Mouse (Mus musculus) lung, postnatal 0 days (tissue): Measurements from ENCODE around the gene Slc12a3. TPM values are rescaled to one million over a fixed set of nuclear protein-coding genes. Genes with fewer than 3 reads are reported as not detected.

Experiments
- ATAC-seq: fragments of 200-750 bp; cut with Nextera tagmentation; 2 replicates; pipeline ENCODE4 v1.8.0; 2017; ENCODE audit warnings: moderate library complexity
- DNase-seq: peaks from one replicate; pipeline ENCODE4 v3.0.0-alpha.2; 2016; ENCODE audit warnings: low spot score
- H3K27ac ChIP-seq: fragments of 300-500 bp; sonication (generic); 2 replicates; pipeline ENCODE4 v1.5.1; 2014; ENCODE audit warnings: antibody characterized with exemption, mild to moderate bottlenecking, low read length, mixed read lengths
- H3K27me3 ChIP-seq: fragments of 300-500 bp; sonication (generic); replicated peaks from 2 replicates; pipeline ENCODE4 v1.6.1; 2014; ENCODE audit warnings: low read length, mixed read lengths; ENCODE audit not compliant: insufficient read depth
- H3K36me3 ChIP-seq: fragments of 300-500 bp; sonication (generic); 2 replicates; pipeline ENCODE4 v1.6.1; 2014; ENCODE audit warnings: low read length, mixed read lengths; ENCODE audit not compliant: insufficient read depth
- H3K4me1 ChIP-seq: fragments of 300-500 bp; sonication (generic); 2 replicates; pipeline ENCODE4 v1.6.1; 2014; ENCODE audit warnings: antibody characterized with exemption, low read depth, low read length, mixed read lengths; ENCODE audit not compliant: insufficient read depth
- H3K4me2 ChIP-seq: fragments of 300-500 bp; sonication (generic); replicated peaks from 2 replicates; pipeline ENCODE4 v1.6.1; 2014; ENCODE audit warnings: low read depth, mild to moderate bottlenecking, low read length, moderate library complexity, mixed read lengths
- H3K4me3 ChIP-seq: fragments of 300-500 bp; sonication (generic); 2 replicates; pipeline ENCODE4 v1.5.1; 2014; ENCODE audit warnings: low read depth, low read length
- H3K9ac ChIP-seq: fragments of 300-500 bp; sonication (generic); replicated peaks from 2 replicates; pipeline ENCODE4 v1.6.1; 2014; ENCODE audit warnings: low read depth, mild to moderate bottlenecking
- H3K9me3 ChIP-seq: fragments of 300-500 bp; sonication (generic); 2 replicates; pipeline ENCODE4 v1.6.1; 2016; ENCODE audit warnings: low read length, mixed read lengths
- CTCF ChIP-seq: IDR thresholded peaks from 2 replicates; pipeline ENCODE4 v1.5.1; 2016; ENCODE audit warnings: antibody characterized with exemption, mild to moderate bottlenecking
- EP300 ChIP-seq: IDR thresholded peaks from 2 replicates; pipeline ENCODE4 v1.6.1; 2016; ENCODE audit warnings: antibody characterized with exemption, mild to moderate bottlenecking, control low read depth
- WGBS: fragments of 180-500 bp; shearing (Covaris S2); extraction: QIAGEN DNeasy Blood & Tissue Kit; methylation state at CpG from one replicate; pipeline ENCODE4 v1.1.7; 2014; 5-methylcytosine and 5-hydroxymethylcytosine counted together
- polyA plus RNA-seq: library from polyadenylated mRNA; unstranded; fragments of >200 nt; fragmentation: Nextera tagmentation; extraction: Ambion mirVana; gene quantifications from 2 replicates; pipeline ENCODE4 v1.2.1, GENCODE M21; 2015

Gene Slc12a3
- polyA plus RNA-seq, 1 experiment from 2014 or later: 0.12 TPM

DNA sequence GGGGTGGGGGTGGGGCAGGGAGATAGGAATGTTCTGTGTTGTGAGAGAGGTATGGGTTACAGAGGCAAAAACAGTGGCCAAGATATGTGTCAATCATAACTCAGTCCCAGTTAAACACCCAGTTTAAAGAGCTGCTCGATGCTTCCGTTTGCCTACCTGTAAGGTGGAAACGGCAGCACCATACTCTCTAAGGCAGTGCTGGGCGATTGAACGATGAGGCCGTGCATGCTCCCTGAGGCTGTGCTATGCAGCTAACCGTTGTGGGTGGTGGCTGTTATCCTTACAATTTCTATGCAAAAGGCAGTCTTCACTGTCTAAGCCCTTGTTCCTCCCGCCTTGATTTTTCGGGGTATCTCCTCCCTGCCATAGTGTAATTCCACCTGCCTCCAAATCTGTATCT is 50.7 kb downstream of the Slc12a3 start:
- 78% methylated on average over 9 of the region's 9 CpGs for WGBS
- H3K27me3 ChIP-seq: no peaks in the 10 kb centered on the region

DNA sequence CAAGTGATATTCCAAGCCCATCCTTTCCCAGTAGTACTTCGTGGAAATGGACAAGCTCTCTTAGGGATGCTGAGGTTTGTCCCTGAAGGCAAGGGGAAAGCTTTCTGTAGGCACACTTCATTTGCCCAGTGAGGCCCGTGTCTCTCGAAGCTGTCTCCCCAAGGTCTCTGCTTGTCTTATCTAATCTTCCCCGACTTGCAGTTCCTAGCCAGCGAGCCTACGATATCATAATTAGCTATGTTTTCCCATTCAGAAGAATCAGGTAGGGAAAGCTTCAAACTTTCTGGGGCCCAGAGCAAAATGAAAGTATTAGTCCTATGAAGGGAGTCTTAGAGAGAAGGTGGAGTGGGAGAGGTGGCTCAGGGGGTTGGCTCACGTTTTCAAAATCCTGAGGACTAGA is 55.2 kb downstream of the Slc12a3 start:
- ATAC-seq (no peak), DNase-seq (no peak)
- H3K4me2 ChIP-seq: no peak overlapping the region
- H3K27me3 ChIP-seq: no peaks in the 10 kb centered on the region
- no peaks in the 10 kb centered on the region for H3K9me3 ChIP-seq
- H3K4me1 ChIP-seq: no peaks in the 10 kb centered on the region
- no peak overlapping the region for H3K4me3 ChIP-seq
- H3K36me3 ChIP-seq: peaks cover under 1% of the 10 kb centered on the region; the same call in 1 of the 2 replicates
- WGBS: 81% methylated on average over 7 of the region's 7 CpGs
- TF ChIP-seq EP300 (no peak), CTCF (no peak)
- no peak overlapping the region for H3K9ac ChIP-seq
- no peak overlapping the region for H3K27ac ChIP-seq

More for the DNA sequence above, 50.7 kb downstream of the Slc12a3 start:
- no peak for ATAC-seq
- Histone ChIP-seq H3K9ac (no peak overlapping the region), H3K4me3 (no peak overlapping the region), H3K36me3 (no peaks in the 10 kb centered on the region), H3K27ac (0 out of 2 replicates have a peak overlapping the region, but pooled peaks have one; percentile 47), H3K4me1 (peaks cover 7% of the 10 kb centered on the region; the same call in 1 of the 2 replicates), H3K9me3 (no peaks in the 10 kb centered on the region), H3K4me2 (peak overlapping the region; percentile 25; the same call in 1 of the 2 replicates)
- DNase-seq: no peak
- no peak for TF ChIP-seq EP300
- no peak for TF ChIP-seq CTCF

DNA sequence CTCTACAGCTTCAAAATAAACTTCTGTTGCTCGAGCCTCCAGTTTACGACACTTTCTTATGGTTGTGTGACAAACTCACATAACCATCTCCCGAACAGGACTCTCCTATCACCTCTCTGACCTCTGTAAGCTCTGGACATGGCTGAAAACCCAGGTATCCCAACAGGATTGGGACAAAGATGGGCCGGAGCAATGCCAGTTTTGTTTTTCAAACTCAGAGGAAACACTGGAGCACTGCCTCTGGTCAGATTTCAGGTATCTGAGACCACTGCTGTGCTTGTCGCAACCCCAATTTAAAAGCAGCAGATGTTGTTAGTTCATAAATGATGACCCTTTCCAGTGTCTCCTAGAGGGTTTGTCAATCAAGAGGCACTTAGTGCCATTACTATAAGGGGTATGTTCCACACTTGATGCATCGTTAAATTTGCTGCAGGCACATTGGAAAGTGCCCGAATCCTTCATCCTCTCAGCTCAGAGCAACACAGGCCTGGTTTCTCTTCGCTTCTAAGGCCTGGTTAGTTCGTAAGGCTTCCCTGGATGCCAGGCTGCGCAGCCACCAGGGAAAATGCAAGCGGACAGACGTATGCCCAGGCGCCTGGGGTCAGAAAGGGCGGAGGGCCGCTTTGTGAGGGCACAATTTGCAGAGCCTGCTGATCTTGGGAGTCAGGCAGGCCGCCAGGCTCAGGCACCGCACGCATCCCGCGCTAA is 56.7 kb downstream of the Slc12a3 start:
- DNase-seq: no peak
- peak overlapping the region; percentile 69 for H3K4me2 ChIP-seq
- H3K4me3 ChIP-seq: peak overlapping the region; percentile 84
- no peaks in the 10 kb centered on the region for H3K4me1 ChIP-seq
- no peaks in the 10 kb centered on the region for H3K27me3 ChIP-seq
- TF ChIP-seq EP300 (no peak), CTCF (no peak; the same call in 1 of the 2 replicates)
- WGBS: 27% methylated on average over 18 of the region's 20 CpGs
- H3K27ac ChIP-seq: peak overlapping the region; percentile 99
- H3K36me3 ChIP-seq: peaks cover 15% of the 10 kb centered on the region
- no peaks in the 10 kb centered on the region for H3K9me3 ChIP-seq
- peak overlapping the region; percentile 98 for H3K9ac ChIP-seq
- ATAC-seq: peak; percentile 8

DNA sequence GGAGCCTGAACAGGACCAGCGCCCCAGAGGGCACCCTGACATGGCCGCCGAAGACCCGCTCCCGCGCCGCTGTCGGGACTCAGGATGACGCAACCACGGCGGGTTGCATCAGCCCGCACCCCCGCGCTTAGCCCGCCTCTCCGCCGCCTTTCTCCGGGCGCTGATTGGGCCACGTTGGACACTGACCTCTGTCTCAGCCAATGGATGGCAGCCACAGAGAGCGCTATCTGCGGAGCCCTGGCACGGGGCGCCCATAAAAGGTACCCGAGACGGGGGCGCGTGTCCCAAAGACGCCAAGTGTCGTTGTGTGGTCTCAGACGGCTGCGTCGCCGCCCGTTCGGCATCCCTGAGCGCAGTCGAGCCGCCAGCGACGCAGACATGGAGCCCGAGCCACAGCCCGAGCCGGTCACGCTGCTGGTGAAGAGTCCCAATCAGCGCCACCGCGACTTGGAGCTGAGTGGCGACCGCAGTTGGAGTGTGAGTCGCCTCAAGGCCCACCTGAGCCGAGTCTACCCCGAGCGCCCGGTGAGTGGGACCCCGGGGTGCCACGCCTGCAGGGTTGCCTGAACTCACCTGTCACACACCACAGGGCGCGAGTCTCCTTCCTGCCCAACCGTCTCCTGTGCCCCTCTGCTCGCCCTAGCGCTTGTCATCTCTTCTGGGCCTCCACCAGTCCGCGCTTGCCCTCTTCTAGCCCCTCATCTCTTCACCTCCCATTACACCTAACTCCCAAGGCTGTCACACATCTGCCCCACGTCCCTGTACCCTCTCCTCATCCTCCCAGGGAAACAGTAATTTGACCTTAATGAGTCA is 57.4 kb downstream of the Slc12a3 start, which contains the start of gene Herpud1:
Herpud1 (plus strand) TSS at position 225 of the 813 bp plus-strand sequence.
- Histone ChIP-seq H3K27ac (peak within 1 kb of the TSS; percentile 99), H3K9ac (peak within 1 kb of the TSS; percentile 98), H3K4me2 (peak within 1 kb of the TSS; percentile 69), H3K9me3 (no peaks in the 10 kb centered on the region), H3K27me3 (no peaks in the 10 kb centered on the region), H3K4me3 (peak within 1 kb of the TSS; percentile 84), H3K4me1 (no peaks in the 10 kb centered on the region), H3K36me3 (peaks cover 23% of the 10 kb centered on the region)
- DNase-seq: peak; percentile 98
- TF ChIP-seq CTCF (no peak), EP300 (peak; percentile 33; the same call in 1 of the 2 replicates)
- peak; percentile 96 for ATAC-seq
- 0% methylated on average over 61 of the region's 65 CpGs for WGBS

DNA sequence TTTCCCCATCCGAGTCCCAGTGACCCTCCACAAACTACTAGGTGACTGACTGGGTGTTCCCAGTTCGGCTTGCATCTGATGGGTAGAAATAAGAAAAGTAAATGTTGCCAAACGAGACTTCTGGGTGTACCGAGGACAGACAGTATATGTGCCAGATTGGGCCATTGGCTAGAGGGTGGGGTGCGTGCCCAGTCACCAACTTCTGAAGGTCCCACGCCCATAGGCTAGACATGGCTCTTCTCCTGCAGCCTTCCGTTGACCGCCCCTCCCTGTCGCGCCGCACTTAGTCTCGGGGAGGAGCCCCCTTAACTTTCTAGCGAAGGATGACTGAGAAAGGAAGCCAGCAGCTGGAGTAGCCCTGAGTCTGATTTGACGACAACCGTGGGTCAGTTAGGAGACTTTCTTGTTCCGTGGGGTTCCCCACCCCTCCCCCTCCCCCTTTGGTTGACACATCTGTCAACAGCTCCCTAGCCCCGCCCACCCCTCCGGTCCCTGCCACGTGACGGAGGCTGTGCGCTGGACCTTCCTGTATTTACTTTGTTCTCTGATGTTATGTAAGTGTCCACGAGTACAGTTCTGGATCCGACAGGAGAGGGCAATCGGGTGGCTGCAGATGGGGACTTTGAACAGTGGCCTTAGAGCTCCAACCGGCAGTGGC is 58.2 kb downstream of the Slc12a3 start:
- DNase-seq (peak; percentile 96), ATAC-seq (peak; percentile 81)
- Histone ChIP-seq H3K9ac (peak overlapping the region; percentile 98), H3K4me2 (peak overlapping the region; percentile 69), H3K27me3 (no peaks in the 10 kb centered on the region), H3K36me3 (peaks cover 30% of the 10 kb centered on the region), H3K4me1 (no peaks in the 10 kb centered on the region), H3K27ac (peak overlapping the region; percentile 99), H3K9me3 (no peaks in the 10 kb centered on the region), H3K4me3 (peak overlapping the region; percentile 84)
- TF ChIP-seq CTCF (peak; percentile 31; the same call in 1 of the 2 replicates), EP300 (peak; percentile 51; the same call in 1 of the 2 replicates)
- under 1% methylated on average over 25 of the region's 25 CpGs for WGBS

DNA sequence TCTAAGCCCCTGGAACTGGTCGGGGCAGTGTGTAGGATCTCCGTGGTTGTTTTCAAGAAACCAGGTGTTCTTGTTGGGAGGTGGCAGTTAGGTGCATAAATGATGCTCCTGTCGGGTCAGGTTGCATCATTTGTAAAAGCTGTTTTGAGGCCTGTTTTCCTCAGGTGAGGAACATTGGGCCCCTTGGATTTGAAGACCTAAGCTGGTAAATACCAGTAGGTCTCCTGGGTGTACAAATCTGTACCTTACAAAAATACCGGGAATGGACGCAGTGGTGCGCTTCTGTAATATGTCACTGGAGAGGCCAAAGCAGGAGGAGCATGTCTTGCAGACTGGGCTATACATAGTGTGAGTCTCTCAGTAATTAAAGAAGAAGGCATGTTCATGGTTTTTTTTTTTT is 58.8 kb downstream of the Slc12a3 start:
- Histone ChIP-seq H3K27me3 (no peaks in the 10 kb centered on the region), H3K9ac (peak overlapping the region; percentile 98), H3K36me3 (peaks cover 36% of the 10 kb centered on the region), H3K9me3 (no peaks in the 10 kb centered on the region), H3K27ac (peak overlapping the region; percentile 99), H3K4me1 (no peaks in the 10 kb centered on the region), H3K4me3 (peak overlapping the region; percentile 84), H3K4me2 (peak overlapping the region; percentile 69)
- DNase-seq: no peak
- TF ChIP-seq CTCF: no peak
- WGBS: 10% methylated on average over 6 of the region's 6 CpGs
- ATAC-seq: no peak
